Mouse (Mus musculus) ES-Bruce4 (cell line): ENCODE data around the gene Dpm3.

ENCODE experiments used
- CTCF ChIP-seq: IDR thresholded peaks from one replicate; pipeline ENCODE4 v1.8.1; 2011; ENCODE audit warnings: low read depth, low read length
- EP300 ChIP-seq: IDR thresholded peaks from 2 replicates; pipeline ENCODE4 v1.6.1; 2011; ENCODE audit warnings: low read depth, low read length; ENCODE audit not compliant: insufficient read depth

GRCm38 (mm10) chr3:89243609-89244008 lies 15.5 kb upstream of the Dpm3 start:
- TF ChIP-seq CTCF: no peak
- TF ChIP-seq EP300: no peak
